8 mouse cellular contexts compared by ENCODE assay signal in genomic region chrX:103483047-103483446, GRCm38 (mm10).
A peak's percentile ranks its signal among the peaks of the same experiment; 100 is the strongest.
DNase-seq lines count a peak whose midpoint lies in the region; ATAC-seq and TF ChIP-seq lines count a peak whose summit lies in the region.

No protein-coding gene starts in this region.

- no peak overlapping the region for H3K9ac ChIP-seq in forebrain, embryonic 13.5 days
- H3K9ac ChIP-seq in hindbrain, embryonic 16.5 days (ENCODE audit: low read depth, low read length) = no peak overlapping the region
- no peak overlapping the region for H3K9ac ChIP-seq in liver, postnatal 0 days (replicated peaks)

- H3K27ac ChIP-seq in forebrain, embryonic 13.5 days = no peak overlapping the region
- no peak overlapping the region for H3K27ac ChIP-seq in hindbrain, embryonic 16.5 days (ENCODE audit: low read depth, low read length)
- H3K27ac ChIP-seq in liver, postnatal 0 days (ENCODE audit: low read depth) = no peak overlapping the region

- ATAC-seq in forebrain, embryonic 13.5 days = peak; percentile 41; the same call in 1 of the 2 replicates
- ATAC-seq in hindbrain, embryonic 16.5 days = no peak
- peak; percentile 41; the same call in 1 of the 2 replicates for ATAC-seq in liver, postnatal 0 days

- TF ChIP-seq CTCF in liver, postnatal 0 days (IDR thresholded peaks at IDR 0.05; ENCODE audit: low read depth) = no peak

- H3K4me2 ChIP-seq in forebrain, embryonic 13.5 days = peak overlapping the region; percentile 45
- peak overlapping the region; percentile 54 for H3K4me2 ChIP-seq in hindbrain, embryonic 16.5 days (ENCODE audit: low read length)
- H3K4me2 ChIP-seq in liver, postnatal 0 days (ENCODE audit: low read depth, low read length) = peak overlapping the region; percentile 51

- 63% methylated on average over 17 of the region's 17 CpGs for WGBS in forebrain, embryonic 13.5 days
- WGBS in hindbrain, embryonic 16.5 days = 75% methylated on average over 17 of the region's 17 CpGs
- WGBS in liver, postnatal 0 days (ENCODE audit: insufficient replicate concordance) = 61% methylated on average over 17 of the region's 17 CpGs

- no peaks in the 10 kb centered on the region for H3K27me3 ChIP-seq in forebrain, embryonic 13.5 days
- no peaks in the 10 kb centered on the region for H3K27me3 ChIP-seq in hindbrain, embryonic 16.5 days (replicated peaks; ENCODE audit: control insufficient read depth, insufficient read depth, low read length)
- no peaks in the 10 kb centered on the region for H3K27me3 ChIP-seq in liver, postnatal 0 days (ENCODE audit: insufficient read depth, low read length)

- no peaks in the 10 kb centered on the region for H3K4me1 ChIP-seq in forebrain, embryonic 13.5 days
- H3K4me1 ChIP-seq in hindbrain, embryonic 16.5 days (ENCODE audit: control insufficient read depth, insufficient read depth, low read depth, low read length) = no peaks in the 10 kb centered on the region
- no peaks in the 10 kb centered on the region for H3K4me1 ChIP-seq in liver, postnatal 0 days (ENCODE audit: insufficient read depth)

- no peaks in the 10 kb centered on the region for H3K9me3 ChIP-seq in forebrain, embryonic 13.5 days (replicated peaks)
- no peaks in the 10 kb centered on the region for H3K9me3 ChIP-seq in hindbrain, embryonic 16.5 days (ENCODE audit: control insufficient read depth, low read length)
- H3K9me3 ChIP-seq in liver, postnatal 0 days (ENCODE audit: low read length) = no peaks in the 10 kb centered on the region

- H3K4me3 ChIP-seq in forebrain, embryonic 13.5 days = peak overlapping the region; percentile 43
- peak overlapping the region; percentile 44 for H3K4me3 ChIP-seq in hindbrain, embryonic 16.5 days (ENCODE audit: low read length)
- H3K4me3 ChIP-seq in liver, postnatal 0 days (ENCODE audit: low read depth, low read length) = peak overlapping the region; percentile 48

- no peaks in the 10 kb centered on the region for H3K36me3 ChIP-seq in forebrain, embryonic 13.5 days (ENCODE audit: poor library complexity, severe bottlenecking)
- H3K36me3 ChIP-seq in hindbrain, embryonic 16.5 days (ENCODE audit: control insufficient read depth, insufficient read depth, low read length) = no peaks in the 10 kb centered on the region
- H3K36me3 ChIP-seq in liver, postnatal 0 days (replicated peaks; ENCODE audit: insufficient read depth, low read length) = no peaks in the 10 kb centered on the region

- no peak for TF ChIP-seq EP300 in liver, postnatal 0 days (IDR thresholded peaks at IDR 0.05; ENCODE audit: low read depth)

- DNase-seq in embryo, embryonic 10 days (ENCODE audit: low spot score) = peak; percentile 45
- DNase-seq in embryo, embryonic 9.5 days (ENCODE audit: extremely low spot score) = no peak
- DNase-seq in MN1 (ENCODE audit: low spot score) = peak; percentile 71
- DNase-seq in liver, postnatal 0 days = peak; percentile 28
- peak; percentile 35 for DNase-seq in ovary, postnatal 14 days (ENCODE audit: low spot score)
- DNase-seq in testis, postnatal 10 days (ENCODE audit: low spot score) = no peak

Comparison
In these comparisons a context has a peak if more than half of its experiments do, and no peak if none do; other contexts are left out.
1. DNase-seq: peak in embryo, embryonic 10 days (single experiment), MN1 (single experiment), liver, postnatal 0 days (single experiment) and ovary, postnatal 14 days (single experiment); none in embryo, embryonic 9.5 days (single experiment) and testis, postnatal 10 days (single experiment).
2. Peak in every context shown above with its lines, with median percentiles within 50 percentile points of each other: H3K4me2 ChIP-seq and H3K4me3 ChIP-seq.